14 mouse cellular contexts compared by ENCODE assay signal in genomic region chr11:90498461-90498860, GRCm38 (mm10).
DNase-seq lines count a peak whose midpoint lies in the region; ATAC-seq and TF ChIP-seq lines count a peak whose summit lies in the region.
"Had no signal": no experiment of that assay in that cellular context is flagged by ENCODE, and none has a peak within 500 bp of the region (broad histone marks: within the 10 kb centered on the region; RNA-seq: fewer than 3 reads in every experiment).

No protein-coding gene starts in this region.

- H3K27me3 ChIP-seq in liver, postnatal 0 days (ENCODE audit: insufficient read depth, low read length), result no peaks in the 10 kb centered on the region
- H3K27me3 ChIP-seq: Patski had no signal

- H3K9ac ChIP-seq in liver, postnatal 0 days (replicated peaks), result no peak overlapping the region
- H3K9ac ChIP-seq: lung, embryonic 14.5 days had no signal

- H3K36me3 ChIP-seq in liver, postnatal 0 days (replicated peaks; ENCODE audit: insufficient read depth, low read length), result no peaks in the 10 kb centered on the region

- ATAC-seq in cerebellum, adult (ENCODE audit: insufficient number of reproducible peaks, low FRiP score, low TSS enrichment), result no peak
- no peak for ATAC-seq in liver, postnatal 0 days
- ATAC-seq: Patski had no signal

- H3K4me3 ChIP-seq in liver, postnatal 0 days (ENCODE audit: low read depth, low read length), result no peak overlapping the region

- WGBS in liver, postnatal 0 days (ENCODE audit: insufficient replicate concordance), result 70% methylated on average over 5 of the region's 5 CpGs

- no peak overlapping the region for H3K27ac ChIP-seq in liver, postnatal 0 days (ENCODE audit: low read depth)
- H3K27ac ChIP-seq: stomach, postnatal 0 days had no signal

- DNase-seq in cerebellum, adult 18-20 months, result peak; percentile 8 to 14
- peak; percentile 26 to 55 for DNase-seq in layer of hippocampus, postnatal 10 days (ENCODE audit: low spot score in 2 of 2)
- DNase-seq in layer of hippocampus, adult 8-10 months (ENCODE audit: low spot score in 2 of 2), result no peak
- DNase-seq in gastrocnemius, postnatal 25 days, result peak; percentile 43
- peak; percentile 62 for DNase-seq in lung, postnatal 14 days
- no peak for DNase-seq in ovary, postnatal 36 days (ENCODE audit: low spot score)
- no peak for DNase-seq in liver, postnatal 0 days
- DNase-seq: B cell, adult 2 months; kidney, adult 9 months; lung, embryonic 14.5 days; retina, postnatal 1 day had no signal

- no peaks in the 10 kb centered on the region for H3K4me1 ChIP-seq in liver, postnatal 0 days (ENCODE audit: insufficient read depth)

- H3K4me2 ChIP-seq in liver, postnatal 0 days (ENCODE audit: low read depth, low read length), result no peak overlapping the region
- H3K4me2 ChIP-seq: lung, embryonic 14.5 days had no signal

- no peak for TF ChIP-seq CTCF in liver, postnatal 0 days (IDR thresholded peaks at IDR 0.05; ENCODE audit: low read depth)

- no peak for TF ChIP-seq EP300 in liver, postnatal 0 days (IDR thresholded peaks at IDR 0.05; ENCODE audit: low read depth)

- no peaks in the 10 kb centered on the region for H3K9me3 ChIP-seq in liver, postnatal 0 days (ENCODE audit: low read length)

Comparison
In these comparisons a context has a peak if more than half of its experiments do, and no peak if none do; other contexts are left out.
1. DNase-seq: peak in cerebellum, adult 18-20 months (2 of 2), layer of hippocampus, postnatal 10 days (2 of 2), gastrocnemius, postnatal 25 days (single experiment) and lung, postnatal 14 days (single experiment); none in layer of hippocampus, adult 8-10 months (0 of 2), ovary, postnatal 36 days (single experiment) and liver, postnatal 0 days (single experiment).